Mouse (Mus musculus): ENCODE results near the gene Leprot.

GRCm38 (mm10) chr4:101684821-101685220 lies 37.3 kb downstream of the Leprot start:
- TF ChIP-seq MYOD1 (IDR thresholded peaks at IDR 0.05; ENCODE audit: control insufficient read depth in 1 of 3, insufficient read length in 2 of 3, low read depth in 2 of 3) = no peak
- TF ChIP-seq POLR2A (IDR thresholded peaks at IDR 0.05; ENCODE audit: insufficient read length, low read depth) = no peak
- no peak for TF ChIP-seq MYOG (IDR thresholded peaks at IDR 0.05; ENCODE audit: control insufficient read depth in 1 of 3, insufficient read depth in 1 of 3, insufficient read length in 2 of 3, low read depth in 2 of 3)
- TF ChIP-seq USF1 (IDR thresholded peaks at IDR 0.05; ENCODE audit: low read depth) = no peak
- no peak for TF ChIP-seq MAX (IDR thresholded peaks at IDR 0.05; ENCODE audit: low read depth)
- TF ChIP-seq CEBPB (IDR thresholded peaks at IDR 0.05; ENCODE audit: insufficient read depth, poor library complexity, severe bottlenecking) = no peak
- TF ChIP-seq SRF (IDR thresholded peaks at IDR 0.05; ENCODE audit: control insufficient read depth, insufficient read length, low read depth) = no peak
- no peak for TF ChIP-seq REST (IDR thresholded peaks at IDR 0.05; ENCODE audit: insufficient read depth, insufficient read length)
- TF ChIP-seq TCF3 (IDR thresholded peaks at IDR 0.05; ENCODE audit: insufficient read length, low read depth) = no peak
- no peak for TF ChIP-seq TCF12 (IDR thresholded peaks at IDR 0.05; ENCODE audit: insufficient read depth, poor library complexity, severe bottlenecking)
